Mouse (Mus musculus) neural tube, postnatal 0 days (tissue): ENCODE data around the gene Pax9. TPM values are rescaled to one million over a fixed set of nuclear protein-coding genes. Genes with fewer than 3 reads are reported as not detected.

ENCODE experiments used
- polyA plus RNA-seq: library from polyadenylated mRNA; unstranded; fragments of >200 nt; fragmentation: Nextera tagmentation; extraction: Ambion mirVana; gene quantifications from 2 replicates; pipeline ENCODE4 v1.2.1, GENCODE M21; 2015

Gene Pax9
- 0.05 TPM in 1 of 2 replicates, not detected in the other for polyA plus RNA-seq

DNA sequence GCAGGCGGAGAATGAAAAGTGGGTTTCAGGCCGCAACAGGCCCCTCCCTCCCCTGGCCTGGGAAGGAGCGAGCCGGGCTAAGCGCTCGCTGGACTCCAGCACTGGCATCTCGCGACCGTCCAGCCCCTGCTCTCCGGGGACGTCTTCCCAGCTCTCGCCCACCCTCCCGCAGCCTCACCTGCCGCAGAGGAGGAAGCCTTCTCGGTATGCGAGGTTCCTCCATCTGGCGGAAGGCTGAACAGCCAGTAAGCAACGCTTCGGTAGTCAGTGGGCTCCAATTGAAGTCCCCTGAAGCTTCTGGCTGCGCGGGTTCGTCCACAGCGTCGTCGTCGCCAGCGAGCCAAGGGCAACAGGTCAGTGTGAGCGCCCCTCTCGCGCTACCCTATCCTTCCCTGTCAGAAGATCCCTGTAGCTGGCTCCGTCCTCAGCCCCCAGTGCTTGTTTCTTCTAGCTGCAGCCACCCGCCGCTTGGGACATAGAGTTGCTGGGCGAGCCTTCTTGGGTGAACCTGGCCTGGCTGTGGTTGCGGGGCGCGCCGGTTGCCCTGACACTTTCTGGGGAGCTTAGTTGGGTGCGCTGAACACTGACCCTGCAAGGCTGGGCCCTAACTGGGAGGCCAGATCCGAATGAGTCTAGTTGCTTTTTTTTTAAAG, at the start of gene Pax9:
TSS of gene Pax9 (plus strand) at position 341 of the 653 bp plus-strand sequence.

Other genes with a start within 250 kb of the Pax9 start
- not detected in 2 replicates for gene Nkx2-1, start 154.9 kb upstream of the Pax9 start, polyA plus RNA-seq
- 0.24 TPM in 1 of 2 replicates, not detected in the other for gene Nkx2-9, start 78.5 kb upstream of the Pax9 start, polyA plus RNA-seq